Mouse (Mus musculus) limb, embryonic 12.5 days (tissue): Measurements from ENCODE around the gene Xpo6. TPM values are rescaled to one million over a fixed set of nuclear protein-coding genes. Genes with fewer than 3 reads are reported as not detected.

Experiments
- ATAC-seq: fragments of 200-750 bp; cut with Nextera tagmentation; 2 replicates; pipeline ENCODE4 v1.8.0; 2017; ENCODE audit warnings: low read depth, moderate TSS enrichment; ENCODE audit not compliant: insufficient number of reproducible peaks, insufficient read depth, low FRiP score, low TSS enrichment
- H3K27ac ChIP-seq: fragments of 300-500 bp; sonication (generic); 2 replicates; pipeline ENCODE4 v1.5.1; 2016; ENCODE audit warnings: mild to moderate bottlenecking, moderate library complexity
- H3K27me3 ChIP-seq: fragments of 300-500 bp; sonication (generic); 2 replicates; pipeline ENCODE4 v1.6.1; 2016; ENCODE audit warnings: mild to moderate bottlenecking, moderate library complexity
- H3K36me3 ChIP-seq: fragments of 300-500 bp; sonication (generic); 2 replicates; pipeline ENCODE4 v1.6.1; 2016; ENCODE audit warnings: mild to moderate bottlenecking, moderate library complexity
- H3K4me1 ChIP-seq: fragments of 300-500 bp; sonication (generic); replicated peaks from 2 replicates; pipeline ENCODE4 v1.6.1; 2016
- H3K4me2 ChIP-seq: fragments of 300-500 bp; sonication (generic); 2 replicates; pipeline ENCODE4 v1.6.1; 2016; ENCODE audit warnings: mild to moderate bottlenecking, moderate library complexity
- H3K4me3 ChIP-seq: fragments of 300-500 bp; sonication (generic); replicated peaks from 2 replicates; pipeline ENCODE4 v1.5.1; 2016; ENCODE audit warnings: mild to moderate bottlenecking
- H3K9ac ChIP-seq: fragments of 300-500 bp; sonication (generic); replicated peaks from 2 replicates; pipeline ENCODE4 v1.6.1; 2016; ENCODE audit warnings: mild to moderate bottlenecking, moderate library complexity
- H3K9me3 ChIP-seq: fragments of 300-500 bp; sonication (generic); 2 replicates; pipeline ENCODE4 v1.6.1; 2016; ENCODE audit warnings: mild to moderate bottlenecking, moderate library complexity
- WGBS: fragments of 180-500 bp; shearing (Covaris S2); methylation state at CpG from one replicate; pipeline ENCODE4 v1.1.7; 2016; 5-methylcytosine and 5-hydroxymethylcytosine counted together
- polyA plus RNA-seq: library from polyadenylated mRNA; unstranded; fragments of >200 nt; fragmentation: Nextera tagmentation; extraction: Ambion mirVana; gene quantifications from 2 replicates; pipeline ENCODE4 v1.2.1, GENCODE M21; 2016

Xpo6 gene
- polyA plus RNA-seq, 1 experiment from 2014 or later: 63.6 TPM

- H3K9ac ChIP-seq: no peak overlapping the region
- H3K27me3 ChIP-seq: no peaks in the 10 kb centered on the region
- no peak overlapping the region for H3K4me3 ChIP-seq
- peaks cover 9% of the 10 kb centered on the region for H3K36me3 ChIP-seq
- no peak overlapping the region for H3K4me2 ChIP-seq
- H3K4me1 ChIP-seq: peaks cover 13% of the 10 kb centered on the region
- no peak for ATAC-seq
- 92% methylated on average over 1 of the region's 1 CpGs for WGBS
- no peak overlapping the region for H3K27ac ChIP-seq
- H3K9me3 ChIP-seq: 0 out of 2 replicates have a peak, but pooled peaks cover 3% of the 10 kb centered on the region
These were observed 6.1 kb downstream of the Xpo6 start for GRCm38 (mm10) chr7:126194175-126194574.

GRCm38 (mm10) chr7:126191471-126191870, 8.8 kb downstream of the Xpo6 start:
- H3K4me3 ChIP-seq: no peak overlapping the region
- H3K9ac ChIP-seq: no peak overlapping the region
- H3K9me3 ChIP-seq: 0 out of 2 replicates have a peak, but pooled peaks cover 3% of the 10 kb centered on the region
- peaks cover 9% of the 10 kb centered on the region for H3K36me3 ChIP-seq
- no peaks in the 10 kb centered on the region for H3K4me1 ChIP-seq
- no peak overlapping the region for H3K4me2 ChIP-seq
- H3K27me3 ChIP-seq: no peaks in the 10 kb centered on the region
- WGBS: 92% methylated on average over 1 of the region's 1 CpGs
- H3K27ac ChIP-seq: no peak overlapping the region
- no peak for ATAC-seq

GRCm38 (mm10) chr7:126189517-126189916, 10.8 kb downstream of the Xpo6 start:
- H3K36me3 ChIP-seq: peaks cover 9% of the 10 kb centered on the region
- 100% methylated on average over 1 of the region's 1 CpGs for WGBS
- H3K4me2 ChIP-seq: no peak overlapping the region
- ATAC-seq: no peak
- H3K9ac ChIP-seq: no peak overlapping the region
- H3K4me1 ChIP-seq: peaks cover 4% of the 10 kb centered on the region; the same call in 1 of the 2 replicates
- H3K27me3 ChIP-seq: no peaks in the 10 kb centered on the region
- no peak overlapping the region for H3K27ac ChIP-seq
- no peak overlapping the region for H3K4me3 ChIP-seq
- 0 out of 2 replicates have a peak, but pooled peaks cover 3% of the 10 kb centered on the region for H3K9me3 ChIP-seq

GRCm38 (mm10) chr7:126185999-126186398, 14.3 kb downstream of the Xpo6 start:
- H3K36me3 ChIP-seq: peaks cover 7% of the 10 kb centered on the region
- no peak overlapping the region for H3K27ac ChIP-seq
- no peak for ATAC-seq
- no peak overlapping the region for H3K9ac ChIP-seq
- H3K4me2 ChIP-seq: no peak overlapping the region
- 0 out of 2 replicates have a peak, but pooled peaks cover 3% of the 10 kb centered on the region for H3K9me3 ChIP-seq
- no peak overlapping the region for H3K4me3 ChIP-seq
- no peaks in the 10 kb centered on the region for H3K27me3 ChIP-seq
- peaks cover 19% of the 10 kb centered on the region for H3K4me1 ChIP-seq

- no peaks in the 10 kb centered on the region for H3K9me3 ChIP-seq
- H3K27ac ChIP-seq: no peak overlapping the region
- H3K9ac ChIP-seq: no peak overlapping the region
- H3K4me1 ChIP-seq: peaks cover 26% of the 10 kb centered on the region
- no peak for ATAC-seq
- H3K36me3 ChIP-seq: no peaks in the 10 kb centered on the region
- no peak overlapping the region for H3K4me2 ChIP-seq
- 76% methylated on average over 1 of the region's 1 CpGs for WGBS
- H3K4me3 ChIP-seq: no peak overlapping the region
- no peaks in the 10 kb centered on the region for H3K27me3 ChIP-seq
These were observed 16.7 kb downstream of the Xpo6 start for GRCm38 (mm10) chr7:126183583-126183982.

GRCm38 (mm10) chr7:126181487-126181886, 18.8 kb downstream of the Xpo6 start:
- Histone ChIP-seq H3K9me3 (no peaks in the 10 kb centered on the region), H3K27ac (no peak overlapping the region), H3K4me3 (no peak overlapping the region), H3K4me1 (peaks cover 26% of the 10 kb centered on the region), H3K27me3 (no peaks in the 10 kb centered on the region), H3K4me2 (no peak overlapping the region), H3K36me3 (no peaks in the 10 kb centered on the region), H3K9ac (no peak overlapping the region)
- ATAC-seq: no peak

GRCm38 (mm10) chr7:126180956-126181355, 19.3 kb downstream of the Xpo6 start:
- no peaks in the 10 kb centered on the region for H3K27me3 ChIP-seq
- 50% methylated on average over 3 of the region's 3 CpGs for WGBS
- no peak overlapping the region for H3K9ac ChIP-seq
- H3K27ac ChIP-seq: no peak overlapping the region
- H3K36me3 ChIP-seq: no peaks in the 10 kb centered on the region
- H3K4me2 ChIP-seq: no peak overlapping the region
- H3K4me1 ChIP-seq: peaks cover 26% of the 10 kb centered on the region
- no peak overlapping the region for H3K4me3 ChIP-seq
- H3K9me3 ChIP-seq: no peaks in the 10 kb centered on the region
- no peak for ATAC-seq

GRCm38 (mm10) chr7:126178804-126179203, 21.5 kb downstream of the Xpo6 start:
- no peak for ATAC-seq
- no peak overlapping the region for H3K27ac ChIP-seq
- H3K9me3 ChIP-seq: no peaks in the 10 kb centered on the region
- H3K9ac ChIP-seq: no peak overlapping the region
- H3K36me3 ChIP-seq: peaks cover 3% of the 10 kb centered on the region; the same call in 1 of the 2 replicates
- H3K4me3 ChIP-seq: no peak overlapping the region
- H3K27me3 ChIP-seq: no peaks in the 10 kb centered on the region
- peaks cover 22% of the 10 kb centered on the region for H3K4me1 ChIP-seq
- no peak overlapping the region for H3K4me2 ChIP-seq

GRCm38 (mm10) chr7:126175999-126176398, 24.3 kb downstream of the Xpo6 start:
- no peak overlapping the region for H3K4me2 ChIP-seq
- H3K9ac ChIP-seq: no peak overlapping the region
- 92% methylated on average over 12 of the region's 12 CpGs for WGBS
- no peak overlapping the region for H3K4me3 ChIP-seq
- peaks cover 24% of the 10 kb centered on the region for H3K36me3 ChIP-seq
- no peak overlapping the region for H3K27ac ChIP-seq
- ATAC-seq: no peak
- no peaks in the 10 kb centered on the region for H3K9me3 ChIP-seq
- peaks cover 7% of the 10 kb centered on the region for H3K4me1 ChIP-seq
- H3K27me3 ChIP-seq: no peaks in the 10 kb centered on the region

GRCm38 (mm10) chr7:126175456-126175855, 24.8 kb downstream of the Xpo6 start:
- H3K9me3 ChIP-seq: no peaks in the 10 kb centered on the region
- no peaks in the 10 kb centered on the region for H3K27me3 ChIP-seq
- 88% methylated on average over 7 of the region's 7 CpGs for WGBS
- no peak overlapping the region for H3K4me3 ChIP-seq
- H3K36me3 ChIP-seq: peaks cover 30% of the 10 kb centered on the region
- no peak for ATAC-seq
- no peak overlapping the region for H3K4me2 ChIP-seq
- peaks cover 2% of the 10 kb centered on the region; the same call in 1 of the 2 replicates for H3K4me1 ChIP-seq
- H3K9ac ChIP-seq: no peak overlapping the region
- no peak overlapping the region for H3K27ac ChIP-seq

- Histone ChIP-seq H3K9ac (no peak overlapping the region), H3K27me3 (no peaks in the 10 kb centered on the region), H3K4me2 (no peak overlapping the region), H3K9me3 (no peaks in the 10 kb centered on the region), H3K4me1 (no peaks in the 10 kb centered on the region), H3K27ac (no peak overlapping the region), H3K36me3 (peaks cover 32% of the 10 kb centered on the region), H3K4me3 (no peak overlapping the region)
- no peak for ATAC-seq
- 85% methylated on average over 2 of the region's 2 CpGs for WGBS
These were observed 25.4 kb downstream of the Xpo6 start for GRCm38 (mm10) chr7:126174863-126175262.

- Histone ChIP-seq H3K27me3 (no peaks in the 10 kb centered on the region), H3K9ac (no peak overlapping the region), H3K4me2 (no peak overlapping the region), H3K4me3 (no peak overlapping the region), H3K4me1 (no peaks in the 10 kb centered on the region), H3K36me3 (peaks cover 56% of the 10 kb centered on the region), H3K27ac (no peak overlapping the region), H3K9me3 (no peaks in the 10 kb centered on the region)
- ATAC-seq: no peak
- 90% methylated on average over 3 of the region's 3 CpGs for WGBS
These were observed 28.3 kb downstream of the Xpo6 start for GRCm38 (mm10) chr7:126172001-126172400.
